Mouse (Mus musculus) kidney, adult 2 months (tissue): ENCODE measurements around the gene Enthd1.

ENCODE experiments used
- CTCF ChIP-seq: fragments of 200-500 bp; conservative IDR thresholded peaks from 2 replicates; pipeline ENCODE4 v1.5.1; 2011; ENCODE audit warnings: low read depth, mild to moderate bottlenecking, control low read depth, low read length, moderate library complexity, mixed read lengths; ENCODE audit not compliant: insufficient read depth, insufficient read length
- POLR2A ChIP-seq: fragments of 200-500 bp; IDR thresholded peaks from one replicate; pipeline ENCODE4 v1.6.1; 2011; ENCODE audit warnings: low read depth, low read length, control low read depth

DNA sequence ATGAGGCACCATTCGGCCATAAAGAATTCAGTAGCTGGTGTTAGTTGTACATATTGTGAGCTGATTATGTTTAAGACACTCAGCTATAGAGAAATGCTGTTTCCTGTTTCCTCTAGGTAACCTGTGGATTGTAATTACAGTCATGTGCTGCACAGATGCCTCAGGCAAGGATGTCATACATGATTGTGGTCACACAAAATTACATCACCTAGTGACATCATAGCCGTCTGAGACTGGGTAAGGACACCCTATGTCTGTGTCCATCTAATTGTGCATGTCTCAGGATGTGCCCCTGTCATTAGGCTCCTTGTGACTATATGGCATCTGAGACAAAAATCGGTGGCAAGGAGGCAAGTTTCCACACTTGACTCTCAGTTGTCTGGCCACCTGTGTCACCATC, 2.5 kb downstream of the Enthd1 start:
- TF ChIP-seq CTCF (no peak), POLR2A (no peak)
